Mouse (Mus musculus): ENCODE measurements around the gene Ssr2. TPM values are rescaled to one million over a fixed set of nuclear protein-coding genes. Genes with fewer than 3 reads are reported as not detected.

The Ssr2 gene
- total and polyA plus RNA-seq, 2 experiments = 90.0 to 176 TPM

DNA sequence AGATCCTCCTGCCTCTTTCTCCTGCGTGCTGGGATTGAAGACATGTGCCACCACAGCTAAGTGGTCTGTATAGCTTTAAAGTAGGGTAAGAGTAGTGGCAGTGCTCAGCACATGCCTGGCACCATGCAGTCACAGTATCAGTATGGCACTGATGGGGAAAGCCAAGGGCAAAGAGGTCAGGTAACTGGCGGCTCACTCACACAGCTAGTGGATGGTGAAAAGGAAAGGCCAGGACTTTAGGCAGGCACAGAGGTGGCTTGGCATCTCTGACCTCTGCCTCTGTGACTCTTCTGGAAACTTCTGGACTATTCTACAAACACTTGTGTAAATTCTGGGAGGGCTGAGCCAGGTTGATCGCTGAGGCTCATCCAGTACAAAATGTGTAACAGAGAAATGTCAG is 9.6 kb upstream of the Ssr2 start:
- H3K4me1 ChIP-seq (ENCODE audit: control insufficient read depth, insufficient read depth, low read length) = peaks cover 36% of the 10 kb centered on the region
- H3K79me2 ChIP-seq (ENCODE audit: control insufficient read depth, insufficient read depth, low read length) = no peaks in the 10 kb centered on the region
- no peak overlapping the region for H3K9ac ChIP-seq (ENCODE audit: low read depth, low read length)
- H3K27me3 ChIP-seq (ENCODE audit: control insufficient read depth, insufficient read depth, low read length) = no peaks in the 10 kb centered on the region
- H3K27ac ChIP-seq (replicated peaks; ENCODE audit: insufficient read depth, low read depth, low read length) = peak overlapping the region; percentile 61
- peak; percentile 79 for DNase-seq (ENCODE audit: extremely low read depth, low read depth, low spot score)
- H3K36me3 ChIP-seq (ENCODE audit: control insufficient read depth, insufficient read depth, low read length) = peaks cover 8% of the 10 kb centered on the region
- WGBS = 42% methylated on average over 3 of the region's 3 CpGs
- TF ChIP-seq POLR2A (IDR thresholded peaks at IDR 0.05; ENCODE audit: extremely low read depth, insufficient read depth, low read length) (no peak), CTCF (IDR thresholded peaks at IDR 0.05; ENCODE audit: low read depth, low read length) (no peak)
- H3K4me3 ChIP-seq (ENCODE audit: insufficient read depth, low read depth, low read length) = no peak overlapping the region

- WGBS = 25% methylated on average over 4 of the region's 4 CpGs
- no peaks in the 10 kb centered on the region for H3K27me3 ChIP-seq (ENCODE audit: control insufficient read depth, insufficient read depth, low read length)
- no peaks in the 10 kb centered on the region for H3K79me2 ChIP-seq (ENCODE audit: control insufficient read depth, insufficient read depth, low read length)
- H3K4me1 ChIP-seq (ENCODE audit: control insufficient read depth, insufficient read depth, low read length) = peaks cover 36% of the 10 kb centered on the region
- peak overlapping the region; percentile 61 for H3K27ac ChIP-seq (replicated peaks; ENCODE audit: insufficient read depth, low read depth, low read length)
- H3K9ac ChIP-seq (ENCODE audit: low read depth, low read length) = no peak overlapping the region
- no peak for TF ChIP-seq CTCF (IDR thresholded peaks at IDR 0.05; ENCODE audit: low read depth, low read length)
- TF ChIP-seq POLR2A (IDR thresholded peaks at IDR 0.05; ENCODE audit: extremely low read depth, insufficient read depth, low read length) = no peak
- H3K4me3 ChIP-seq (ENCODE audit: insufficient read depth, low read depth, low read length) = no peak overlapping the region
- H3K36me3 ChIP-seq (ENCODE audit: control insufficient read depth, insufficient read depth, low read length) = peaks cover 8% of the 10 kb centered on the region
- DNase-seq (ENCODE audit: extremely low read depth, low read depth, low spot score) = peak; percentile 81
Measured at GRCm38 (mm10) chr3:88566536-88567061, 9.1 kb upstream of the Ssr2 start.

GRCm38 (mm10) chr3:88567892-88568291 is 7.8 kb upstream of the Ssr2 start:
- Histone ChIP-seq H3K4me3 (ENCODE audit: insufficient read depth, low read depth, low read length) (no peak overlapping the region), H3K4me1 (ENCODE audit: control insufficient read depth, insufficient read depth, low read length) (peaks cover 36% of the 10 kb centered on the region), H3K27ac (replicated peaks; ENCODE audit: insufficient read depth, low read depth, low read length) (peak overlapping the region; percentile 70), H3K27me3 (ENCODE audit: control insufficient read depth, insufficient read depth, low read length) (no peaks in the 10 kb centered on the region), H3K36me3 (ENCODE audit: control insufficient read depth, insufficient read depth, low read length) (peaks cover 8% of the 10 kb centered on the region), H3K9ac (ENCODE audit: low read depth, low read length) (no peak overlapping the region), H3K79me2 (ENCODE audit: control insufficient read depth, insufficient read depth, low read length) (no peaks in the 10 kb centered on the region)
- DNase-seq (ENCODE audit: extremely low read depth, low read depth, low spot score) = peak; percentile 77
- WGBS = 37% methylated on average over 6 of the region's 6 CpGs
- no peak for TF ChIP-seq CTCF (IDR thresholded peaks at IDR 0.05; ENCODE audit: low read depth, low read length)
- TF ChIP-seq POLR2A (IDR thresholded peaks at IDR 0.05; ENCODE audit: extremely low read depth, insufficient read depth, low read length) = no peak

GRCm38 (mm10) chr3:88568615-88569014 is 7.1 kb upstream of the Ssr2 start:
- TF ChIP-seq POLR2A (IDR thresholded peaks at IDR 0.05; ENCODE audit: extremely low read depth, insufficient read depth, low read length) = no peak
- no peak for TF ChIP-seq CTCF (IDR thresholded peaks at IDR 0.05; ENCODE audit: low read depth, low read length)
- 22% methylated on average over 2 of the region's 2 CpGs for WGBS
- DNase-seq (ENCODE audit: extremely low read depth, low read depth, low spot score) = no peak
- Histone ChIP-seq H3K79me2 (ENCODE audit: control insufficient read depth, insufficient read depth, low read length) (no peaks in the 10 kb centered on the region), H3K9ac (ENCODE audit: low read depth, low read length) (no peak overlapping the region), H3K36me3 (ENCODE audit: control insufficient read depth, insufficient read depth, low read length) (peaks cover 8% of the 10 kb centered on the region), H3K4me1 (ENCODE audit: control insufficient read depth, insufficient read depth, low read length) (peaks cover 31% of the 10 kb centered on the region), H3K4me3 (ENCODE audit: insufficient read depth, low read depth, low read length) (no peak overlapping the region), H3K27ac (replicated peaks; ENCODE audit: insufficient read depth, low read depth, low read length) (peak overlapping the region; percentile 70), H3K27me3 (ENCODE audit: control insufficient read depth, insufficient read depth, low read length) (no peaks in the 10 kb centered on the region)

DNA sequence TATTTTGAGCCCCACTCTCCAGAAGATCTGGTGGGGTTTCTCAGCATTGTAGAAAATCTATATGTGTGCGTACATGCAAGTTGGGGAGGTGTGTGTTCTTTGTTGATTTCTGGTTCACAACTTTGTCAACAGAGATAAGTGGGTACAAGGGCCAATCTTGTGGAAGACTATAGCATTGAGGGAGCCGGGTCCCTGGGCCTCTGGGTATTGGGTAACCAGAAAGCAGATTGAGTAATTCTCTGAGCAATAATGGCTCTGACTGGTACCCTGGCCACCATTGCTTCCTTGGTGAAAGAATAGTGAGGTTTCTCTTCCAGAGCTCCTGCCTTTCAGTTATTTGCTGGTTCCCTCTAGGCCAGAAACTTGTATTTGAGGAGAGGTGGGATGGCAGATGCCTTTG is 6.6 kb upstream of the Ssr2 start:
- peaks cover 29% of the 10 kb centered on the region for H3K4me1 ChIP-seq (ENCODE audit: control insufficient read depth, insufficient read depth, low read length)
- H3K36me3 ChIP-seq (ENCODE audit: control insufficient read depth, insufficient read depth, low read length) = peaks cover 8% of the 10 kb centered on the region
- H3K27ac ChIP-seq (replicated peaks; ENCODE audit: insufficient read depth, low read depth, low read length) = peak overlapping the region; percentile 70
- DNase-seq (ENCODE audit: extremely low read depth, low read depth, low spot score) = peak; percentile 83
- no peak overlapping the region for H3K4me3 ChIP-seq (ENCODE audit: insufficient read depth, low read depth, low read length)
- TF ChIP-seq CTCF (IDR thresholded peaks at IDR 0.05; ENCODE audit: low read depth, low read length) (no peak), POLR2A (IDR thresholded peaks at IDR 0.05; ENCODE audit: extremely low read depth, insufficient read depth, low read length) (no peak)
- no peaks in the 10 kb centered on the region for H3K27me3 ChIP-seq (ENCODE audit: control insufficient read depth, insufficient read depth, low read length)
- H3K9ac ChIP-seq (ENCODE audit: low read depth, low read length) = no peak overlapping the region
- 26% methylated on average over 2 of the region's 2 CpGs for WGBS
- no peaks in the 10 kb centered on the region for H3K79me2 ChIP-seq (ENCODE audit: control insufficient read depth, insufficient read depth, low read length)

DNA sequence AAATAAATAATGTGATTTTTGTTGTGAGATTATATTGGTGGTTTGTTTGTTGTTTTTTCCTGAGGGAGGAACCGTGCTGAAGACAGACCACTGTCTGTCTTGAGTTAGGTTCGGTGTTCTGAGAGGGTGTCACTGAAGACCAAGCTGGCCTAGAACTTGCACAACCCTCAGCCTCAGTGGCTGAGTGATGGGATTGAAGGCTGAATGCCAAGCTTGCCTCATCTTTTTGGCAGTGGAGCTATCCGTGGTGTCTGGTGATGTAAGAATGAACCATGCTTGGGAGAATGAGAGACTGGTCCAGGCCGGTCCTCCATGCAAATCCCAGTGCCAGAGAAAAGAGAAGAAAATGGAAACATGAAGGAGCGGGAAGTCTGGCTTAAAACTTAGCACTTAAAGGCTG is 6.0 kb upstream of the Ssr2 start:
- TF ChIP-seq CTCF (IDR thresholded peaks at IDR 0.05; ENCODE audit: low read depth, low read length) (no peak), POLR2A (IDR thresholded peaks at IDR 0.05; ENCODE audit: extremely low read depth, insufficient read depth, low read length) (no peak)
- H3K4me3 ChIP-seq (ENCODE audit: insufficient read depth, low read depth, low read length) = no peak overlapping the region
- peak overlapping the region; percentile 70 for H3K27ac ChIP-seq (replicated peaks; ENCODE audit: insufficient read depth, low read depth, low read length)
- H3K4me1 ChIP-seq (ENCODE audit: control insufficient read depth, insufficient read depth, low read length) = peaks cover 24% of the 10 kb centered on the region
- H3K9ac ChIP-seq (ENCODE audit: low read depth, low read length) = no peak overlapping the region
- no peaks in the 10 kb centered on the region for H3K79me2 ChIP-seq (ENCODE audit: control insufficient read depth, insufficient read depth, low read length)
- H3K36me3 ChIP-seq (ENCODE audit: control insufficient read depth, insufficient read depth, low read length) = peaks cover 8% of the 10 kb centered on the region
- peak; percentile 80 for DNase-seq (ENCODE audit: extremely low read depth, low read depth, low spot score)
- H3K27me3 ChIP-seq (ENCODE audit: control insufficient read depth, insufficient read depth, low read length) = no peaks in the 10 kb centered on the region
- 47% methylated on average over 5 of the region's 5 CpGs for WGBS

All from liver, adult 2 months (tissue).